Mouse (Mus musculus): ENCODE results near the gene Gpatch4. TPM values are rescaled to one million over a fixed set of nuclear protein-coding genes. Genes with fewer than 3 reads are reported as not detected.
A peak's percentile ranks its signal among the peaks of the same experiment; 100 is the strongest.

Gene Gpatch4
- polyA plus RNA-seq (2012; ENCODE audit: insufficient read depth, low replicate concordance): 5.3 and 18.9 TPM in 2 replicates

- peaks cover 18% of the 10 kb centered on the region for H3K27me3 ChIP-seq (replicated peaks)
- peaks cover 34% of the 10 kb centered on the region for H3K4me1 ChIP-seq
- H3K4me3 ChIP-seq (replicated peaks): peak within 1 kb of the TSS; percentile 97
- no peak for TF ChIP-seq GATA1 (IDR thresholded peaks at IDR 0.05; ENCODE audit: borderline replicate concordance, low read length)
- TF ChIP-seq FLI1 (IDR thresholded peaks at IDR 0.05; ENCODE audit: low read length): no peak
- H3K9me3 ChIP-seq: no peaks in the 10 kb centered on the region
- H3K36me3 ChIP-seq (replicated peaks; ENCODE audit: low read length): no peaks in the 10 kb centered on the region
These were observed at the start of gene Gpatch4 for GRCm38 (mm10) chr3:88042661-88043421. Gene Gpatch4 (plus strand): TSS chr3:88043108.

GRCm38 (mm10) chr3:87993436-87993835 lies 49.5 kb upstream of the Gpatch4 start:
- H3K4me3 ChIP-seq (replicated peaks): no peak overlapping the region
- H3K4me1 ChIP-seq: peaks cover 33% of the 10 kb centered on the region
- no peaks in the 10 kb centered on the region for H3K36me3 ChIP-seq (replicated peaks; ENCODE audit: low read length)
- no peaks in the 10 kb centered on the region for H3K9me3 ChIP-seq
- TF ChIP-seq FLI1 (IDR thresholded peaks at IDR 0.05; ENCODE audit: low read length) (no peak), GATA1 (IDR thresholded peaks at IDR 0.05; ENCODE audit: borderline replicate concordance, low read length) (no peak)
- H3K27me3 ChIP-seq (replicated peaks): peaks cover 96% of the 10 kb centered on the region

- Histone ChIP-seq H3K4me1 (peaks cover 38% of the 10 kb centered on the region), H3K27me3 (replicated peaks) (peaks cover 97% of the 10 kb centered on the region), H3K4me3 (replicated peaks) (peak overlapping the region; percentile 35), H3K9me3 (no peaks in the 10 kb centered on the region), H3K36me3 (replicated peaks; ENCODE audit: low read length) (no peaks in the 10 kb centered on the region)
- TF ChIP-seq FLI1 (IDR thresholded peaks at IDR 0.05; ENCODE audit: low read length): no peak
- no peak for TF ChIP-seq GATA1 (IDR thresholded peaks at IDR 0.05; ENCODE audit: borderline replicate concordance, low read length)
These were observed 47.6 kb upstream of the Gpatch4 start for GRCm38 (mm10) chr3:87995331-87995730.

GRCm38 (mm10) chr3:87996401-87996800 lies 46.5 kb upstream of the Gpatch4 start:
- peaks cover 97% of the 10 kb centered on the region for H3K27me3 ChIP-seq (replicated peaks)
- H3K4me1 ChIP-seq: peaks cover 42% of the 10 kb centered on the region

GRCm38 (mm10) chr3:87996971-87997614 lies 45.8 kb upstream of the Gpatch4 start:
- Histone ChIP-seq H3K4me1 (peaks cover 42% of the 10 kb centered on the region), H3K9me3 (no peaks in the 10 kb centered on the region), H3K36me3 (replicated peaks; ENCODE audit: low read length) (no peaks in the 10 kb centered on the region), H3K27me3 (replicated peaks) (peaks cover 97% of the 10 kb centered on the region), H3K4me3 (replicated peaks) (peak overlapping the region; percentile 85)
- TF ChIP-seq GATA1 (IDR thresholded peaks at IDR 0.05; ENCODE audit: borderline replicate concordance, low read length): no peak
- TF ChIP-seq FLI1 (IDR thresholded peaks at IDR 0.05; ENCODE audit: low read length): no peak

More at GRCm38 (mm10) chr3:87996401-87996800, 46.5 kb upstream of the Gpatch4 start:
- H3K36me3 ChIP-seq (replicated peaks; ENCODE audit: low read length): no peaks in the 10 kb centered on the region
- H3K4me3 ChIP-seq (replicated peaks): no peak overlapping the region
- TF ChIP-seq FLI1 (IDR thresholded peaks at IDR 0.05; ENCODE audit: low read length) (no peak), GATA1 (IDR thresholded peaks at IDR 0.05; ENCODE audit: borderline replicate concordance, low read length) (no peak)
- H3K9me3 ChIP-seq: no peaks in the 10 kb centered on the region

GRCm38 (mm10) chr3:87998747-87999146 lies 44.2 kb upstream of the Gpatch4 start:
- no peak overlapping the region for H3K4me3 ChIP-seq (replicated peaks)
- peaks cover 98% of the 10 kb centered on the region for H3K27me3 ChIP-seq (replicated peaks)
- peaks cover 36% of the 10 kb centered on the region for H3K4me1 ChIP-seq
- peaks cover 7% of the 10 kb centered on the region; the same call in 1 of the 2 replicates for H3K9me3 ChIP-seq
- TF ChIP-seq FLI1 (IDR thresholded peaks at IDR 0.05; ENCODE audit: low read length): no peak
- no peak for TF ChIP-seq GATA1 (IDR thresholded peaks at IDR 0.05; ENCODE audit: borderline replicate concordance, low read length)
- no peaks in the 10 kb centered on the region for H3K36me3 ChIP-seq (replicated peaks; ENCODE audit: low read length)

- H3K4me1 ChIP-seq: peaks cover 36% of the 10 kb centered on the region
- no peaks in the 10 kb centered on the region for H3K36me3 ChIP-seq (replicated peaks; ENCODE audit: low read length)
- TF ChIP-seq FLI1 (IDR thresholded peaks at IDR 0.05; ENCODE audit: low read length): no peak
- no peak for TF ChIP-seq GATA1 (IDR thresholded peaks at IDR 0.05; ENCODE audit: borderline replicate concordance, low read length)
- peak overlapping the region; percentile 51 for H3K4me3 ChIP-seq (replicated peaks)
- peaks cover 95% of the 10 kb centered on the region for H3K27me3 ChIP-seq (replicated peaks)
- peaks cover 7% of the 10 kb centered on the region; the same call in 1 of the 2 replicates for H3K9me3 ChIP-seq
These were observed 43.5 kb upstream of the Gpatch4 start for GRCm38 (mm10) chr3:87999243-87999895.

- peaks cover 7% of the 10 kb centered on the region; the same call in 1 of the 2 replicates for H3K9me3 ChIP-seq
- peaks cover 36% of the 10 kb centered on the region for H3K4me1 ChIP-seq
- H3K36me3 ChIP-seq (replicated peaks; ENCODE audit: low read length): no peaks in the 10 kb centered on the region
- TF ChIP-seq GATA1 (IDR thresholded peaks at IDR 0.05; ENCODE audit: borderline replicate concordance, low read length) (no peak), FLI1 (IDR thresholded peaks at IDR 0.05; ENCODE audit: low read length) (no peak)
- peaks cover 91% of the 10 kb centered on the region for H3K27me3 ChIP-seq (replicated peaks)
- peak within 1 kb of the TSS; percentile 51 for H3K4me3 ChIP-seq (replicated peaks)
These were observed 42.7 kb upstream of the Gpatch4 start, which contains the start of gene Bcan for GRCm38 (mm10) chr3:88000181-88000580. Gene Bcan (minus strand): TSS chr3:88000230.

- no peak overlapping the region for H3K4me3 ChIP-seq (replicated peaks)
- no peak for TF ChIP-seq GATA1 (IDR thresholded peaks at IDR 0.05; ENCODE audit: borderline replicate concordance, low read length)
- no peak for TF ChIP-seq FLI1 (IDR thresholded peaks at IDR 0.05; ENCODE audit: low read length)
- peaks cover 15% of the 10 kb centered on the region for H3K9me3 ChIP-seq
- peaks cover 91% of the 10 kb centered on the region for H3K27me3 ChIP-seq (replicated peaks)
- H3K4me1 ChIP-seq: peaks cover 36% of the 10 kb centered on the region
- no peaks in the 10 kb centered on the region for H3K36me3 ChIP-seq (replicated peaks; ENCODE audit: low read length)
These were observed 41.9 kb upstream of the Gpatch4 start for GRCm38 (mm10) chr3:88000816-88001595.
